Mouse (Mus musculus) spleen, adult 2 months (tissue): Measurements from ENCODE around the gene Slc35e3.

ENCODE experiments used
- CTCF ChIP-seq: fragments of 200-500 bp; IDR thresholded peaks from 2 replicates; pipeline ENCODE4 v1.5.1; 2011; ENCODE audit warnings: mild to moderate bottlenecking, inconsistent platforms; ENCODE audit not compliant: insufficient read depth, insufficient read length, insufficient replicate concordance; ENCODE audit errors: extremely low read depth
- POLR2A ChIP-seq: fragments of 200-500 bp; IDR thresholded peaks from 2 replicates; pipeline ENCODE4 v1.6.1; 2011; ENCODE audit warnings: low read depth, low read length, inconsistent platforms

DNA sequence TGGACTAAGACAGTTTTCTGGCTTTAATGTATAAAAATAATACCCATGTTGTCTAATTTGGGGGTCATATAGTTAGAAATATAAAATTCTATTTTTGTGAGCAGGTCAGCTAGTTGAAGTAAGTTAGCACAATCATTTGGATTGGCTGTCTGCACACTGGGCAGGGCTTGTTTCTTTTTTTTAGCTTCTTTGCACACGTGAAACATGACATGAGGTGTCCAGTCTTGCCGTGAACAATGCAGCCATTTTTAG, 56.1 kb downstream of the Slc35e3 start:
- TF ChIP-seq POLR2A: no peak
- no peak for TF ChIP-seq CTCF
